Mouse (Mus musculus) MEL (cell line): ENCODE data around the gene Flna.

ENCODE experiments used
- CTCF ChIP-seq, 3 experiments: IDR thresholded peaks in 2 of 3; conservative IDR thresholded peaks in 1 of 3; 2 replicates each; pipeline ENCODE4 v1.5.1; 2011 to 2012; ENCODE audit warnings: low read length in 3 of 3, low read depth in 2 of 3, mild to moderate bottlenecking in 2 of 3, improper control_type of control experiment in 1 of 3, inconsistent platforms in 1 of 3, mixed read lengths in 1 of 3, moderate library complexity in 1 of 3; ENCODE audit not compliant: control insufficient read depth in 1 of 3, insufficient read depth in 1 of 3, poor library complexity in 1 of 3, severe bottlenecking in 1 of 3
- HCFC1 ChIP-seq: IDR thresholded peaks from 2 replicates; pipeline ENCODE4 v1.6.1; 2012; ENCODE audit warnings: low read depth, mild to moderate bottlenecking, inconsistent platforms, low read length, improper control_type of control experiment, moderate library complexity
- JUND ChIP-seq: IDR thresholded peaks from 2 replicates; pipeline ENCODE4 v1.6.1; 2011; ENCODE audit warnings: low read depth, mild to moderate bottlenecking, improper control_type of control experiment, low read length
- MAX ChIP-seq: IDR thresholded peaks from 2 replicates; pipeline ENCODE4 v1.6.1; 2011; ENCODE audit warnings: low read length, improper control_type of control experiment
- MAZ ChIP-seq: IDR thresholded peaks from 2 replicates; pipeline ENCODE4 v1.6.1; 2012; ENCODE audit warnings: low read depth, mild to moderate bottlenecking, inconsistent platforms, low read length, improper control_type of control experiment
- SIN3A ChIP-seq: IDR thresholded peaks from 2 replicates; pipeline ENCODE4 v1.6.1; 2012; ENCODE audit warnings: low read length, improper control_type of control experiment, inconsistent platforms
- SMC3 ChIP-seq: IDR thresholded peaks from 2 replicates; pipeline ENCODE4 v1.6.1; 2011; ENCODE audit warnings: low read depth, low read length, improper control_type of control experiment
- TAL1 ChIP-seq: IDR thresholded peaks from 2 replicates; pipeline ENCODE4 v1.6.1; 2012; ENCODE audit warnings: mild to moderate bottlenecking, inconsistent platforms, low read length, moderate library complexity, mixed read lengths
- USF1 ChIP-seq: IDR thresholded peaks from 2 replicates; pipeline ENCODE4 v1.6.1; 2014; ENCODE audit warnings: low read depth, mild to moderate bottlenecking, inconsistent platforms, low read length, improper control_type of control experiment, moderate library complexity
- ZC3H11A ChIP-seq: IDR thresholded peaks from 2 replicates; pipeline ENCODE4 v1.6.1; 2012; ENCODE audit warnings: low read depth, mild to moderate bottlenecking, inconsistent platforms, low read length, improper control_type of control experiment
- ZNF384 ChIP-seq: IDR thresholded peaks from 2 replicates; pipeline ENCODE4 v1.6.1; 2012; ENCODE audit warnings: low read depth, mild to moderate bottlenecking, inconsistent platforms, low read length, improper control_type of control experiment

- no peak for TF ChIP-seq USF1
- no peak for TF ChIP-seq CTCF (IDR thresholded peaks at IDR 0.05 in 2 of 3, conservative IDR thresholded peaks at IDR 0.05 in 1 of 3; ENCODE audit: control insufficient read depth in 1 of 3, insufficient read depth in 1 of 3, low read depth in 2 of 3, low read length in 3 of 3, poor library complexity in 1 of 3, severe bottlenecking in 1 of 3)
- TF ChIP-seq MAX: peak; percentile 61; the same call in 1 of the 2 replicates
- TF ChIP-seq SMC3: no peak
- no peak for TF ChIP-seq ZNF384
- no peak for TF ChIP-seq JUND
- TF ChIP-seq ZC3H11A: no peak
- TF ChIP-seq HCFC1: peak; percentile 83
- peak; percentile 47 for TF ChIP-seq MAZ
- TF ChIP-seq TAL1: no peak
- peak; percentile 81 for TF ChIP-seq SIN3A
Measured at GRCm38 (mm10) chrX:74282395-74283091, 32.9 kb upstream of the Flna start.
